Mouse (Mus musculus): ENCODE measurements around the gene Otulin.

The Otulin gene

GRCm38 (mm10) chr15:27658356-27658755 is 27.9 kb upstream of the Otulin start:
- no peak for ATAC-seq (ENCODE audit: insufficient number of reproducible peaks, low FRiP score, low TSS enrichment)

GRCm38 (mm10) chr15:27657866-27658265 is 27.4 kb upstream of the Otulin start:
- ATAC-seq (ENCODE audit: insufficient number of reproducible peaks, low FRiP score, low TSS enrichment): no peak

GRCm38 (mm10) chr15:27656626-27657025 is 26.1 kb upstream of the Otulin start:
- ATAC-seq (ENCODE audit: insufficient number of reproducible peaks, low FRiP score, low TSS enrichment): no peak

GRCm38 (mm10) chr15:27655015-27655414 is 24.5 kb upstream of the Otulin start:
- ATAC-seq (ENCODE audit: insufficient number of reproducible peaks, low FRiP score, low TSS enrichment): no peak

DNA sequence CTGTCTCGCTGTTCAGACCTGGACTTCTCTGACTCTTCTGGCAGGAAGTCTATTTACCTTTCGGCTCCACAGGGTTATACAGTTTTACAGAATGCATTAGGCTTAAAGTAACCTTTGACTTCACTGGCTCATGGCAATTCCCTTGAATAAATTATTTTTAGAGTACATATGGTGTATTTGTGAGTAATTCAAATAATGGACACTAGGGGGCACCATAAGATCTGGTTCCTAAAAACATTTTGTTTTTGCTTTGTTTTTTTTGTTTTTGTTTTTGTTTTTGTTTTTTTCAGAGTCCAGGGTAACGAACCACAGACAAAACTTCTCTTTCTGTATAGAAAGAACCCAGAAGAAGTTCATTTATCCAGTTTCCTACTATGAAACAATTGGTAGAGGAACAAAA is 17.2 kb upstream of the Otulin start:
- no peak for ATAC-seq (ENCODE audit: insufficient number of reproducible peaks, low FRiP score, low TSS enrichment)

DNA sequence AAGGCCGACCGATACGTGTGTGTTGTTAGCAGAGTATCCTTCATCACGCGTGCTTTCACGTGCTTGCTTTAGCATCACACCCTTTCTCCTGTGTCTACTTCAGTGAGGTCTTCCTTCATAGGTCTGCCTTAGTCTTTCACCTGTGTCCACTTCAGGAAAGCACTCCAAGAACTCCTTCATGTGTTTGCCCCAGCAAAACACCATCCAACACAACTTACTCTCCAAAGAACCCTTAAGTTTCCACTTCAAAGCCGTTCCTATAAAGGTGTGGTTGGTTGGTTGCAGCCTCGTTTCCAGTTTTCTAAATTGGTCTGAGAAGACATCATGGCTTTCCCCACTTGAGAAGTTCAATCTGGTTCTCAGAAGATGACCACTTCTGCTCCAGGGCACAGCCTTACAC is 16.2 kb upstream of the Otulin start:
- no peak for ATAC-seq (ENCODE audit: insufficient number of reproducible peaks, low FRiP score, low TSS enrichment)

- no peak for ATAC-seq (ENCODE audit: insufficient number of reproducible peaks, low FRiP score, low TSS enrichment)
Observed at GRCm38 (mm10) chr15:27645250-27645649, 14.8 kb upstream of the Otulin start.

DNA sequence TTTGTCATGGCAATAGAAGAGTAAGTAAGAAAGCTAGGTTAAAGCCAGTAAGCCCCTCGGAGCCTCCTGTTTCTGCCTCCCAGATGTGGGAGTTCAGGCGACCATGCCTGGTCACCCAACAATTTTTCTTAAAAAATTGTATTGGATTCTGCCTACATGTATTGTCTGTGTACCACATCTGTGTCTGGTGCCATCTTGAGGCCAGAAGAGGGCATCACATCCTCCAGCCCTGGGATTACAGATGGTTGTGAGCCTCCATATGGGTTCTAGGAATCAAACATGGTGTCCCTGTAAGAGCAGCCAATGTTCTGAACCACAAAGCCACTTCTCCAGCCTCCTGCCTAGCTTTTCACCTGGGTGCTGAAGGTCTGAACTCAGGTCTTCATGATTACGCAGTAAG is 12.4 kb upstream of the Otulin start:
- 0 out of 2 replicates have a peak, but pooled peaks have one; percentile 49 for ATAC-seq (ENCODE audit: insufficient number of reproducible peaks, low FRiP score, low TSS enrichment)

DNA sequence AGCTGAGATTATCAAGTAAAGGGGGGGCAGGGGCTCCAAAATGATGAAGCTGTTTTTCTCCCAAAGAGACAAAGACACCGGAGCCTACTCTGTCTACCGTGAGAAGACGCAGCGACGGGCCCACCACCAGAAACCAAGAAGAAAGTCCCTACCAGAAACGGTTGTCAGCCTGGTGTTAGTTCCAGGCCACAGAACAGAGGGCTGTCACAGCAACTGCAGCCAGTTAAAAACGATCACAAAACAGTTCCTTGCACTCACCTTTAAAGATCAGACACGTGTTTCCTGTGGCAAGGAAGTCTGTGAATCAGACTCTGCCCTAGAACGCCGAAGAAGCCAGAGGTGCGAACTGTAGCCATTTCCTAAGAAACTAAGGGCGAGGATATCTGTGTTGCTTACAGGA is 10.7 kb upstream of the Otulin start:
- no peak for ATAC-seq (ENCODE audit: insufficient number of reproducible peaks, low FRiP score, low TSS enrichment)

- ATAC-seq (ENCODE audit: insufficient number of reproducible peaks, low FRiP score, low TSS enrichment): no peak
Observed at GRCm38 (mm10) chr15:27633941-27634900, 3.7 kb upstream of the Otulin start.

- peak; percentile 41 for ATAC-seq (ENCODE audit: insufficient number of reproducible peaks, low FRiP score, low TSS enrichment)
Observed at GRCm38 (mm10) chr15:27629800-27630600, 493 bp downstream of the Otulin start.

GRCm38 (mm10) chr15:27629046-27629445 is 1.4 kb downstream of the Otulin start:
- ATAC-seq (ENCODE audit: insufficient number of reproducible peaks, low FRiP score, low TSS enrichment): no peak

- ATAC-seq (ENCODE audit: insufficient number of reproducible peaks, low FRiP score, low TSS enrichment): no peak
Observed at GRCm38 (mm10) chr15:27627794-27628193, 2.7 kb downstream of the Otulin start.

GRCm38 (mm10) chr15:27626314-27626713 is 4.2 kb downstream of the Otulin start:
- ATAC-seq (ENCODE audit: insufficient number of reproducible peaks, low FRiP score, low TSS enrichment): no peak

- peak; percentile 2; the same call in 1 of the 2 replicates for ATAC-seq (ENCODE audit: insufficient number of reproducible peaks, low FRiP score, low TSS enrichment)
Observed at GRCm38 (mm10) chr15:27625890-27626255, 4.6 kb downstream of the Otulin start.

- ATAC-seq (ENCODE audit: insufficient number of reproducible peaks, low FRiP score, low TSS enrichment): peak; percentile 47
Observed at GRCm38 (mm10) chr15:27625014-27625889, 5.2 kb downstream of the Otulin start.

DNA sequence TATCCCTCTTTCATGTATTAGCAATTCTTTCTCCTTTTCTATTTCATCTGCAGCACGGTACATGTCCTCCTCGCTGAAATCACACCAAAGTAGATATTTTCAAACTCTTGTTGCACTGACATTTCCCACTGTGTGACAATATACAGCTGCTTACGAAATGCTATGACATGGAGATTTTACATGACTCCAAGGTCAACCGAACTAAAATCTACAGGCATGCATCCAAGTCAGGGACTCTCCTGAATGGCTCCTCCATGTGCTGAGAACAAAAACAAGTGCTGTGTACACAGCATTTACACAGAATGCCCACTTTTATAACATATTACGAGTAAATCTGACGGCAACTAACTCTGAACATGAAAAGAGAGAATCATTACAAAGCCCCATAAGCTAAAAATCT is 7.2 kb downstream of the Otulin start:
- no peak for ATAC-seq (ENCODE audit: insufficient number of reproducible peaks, low FRiP score, low TSS enrichment)

DNA sequence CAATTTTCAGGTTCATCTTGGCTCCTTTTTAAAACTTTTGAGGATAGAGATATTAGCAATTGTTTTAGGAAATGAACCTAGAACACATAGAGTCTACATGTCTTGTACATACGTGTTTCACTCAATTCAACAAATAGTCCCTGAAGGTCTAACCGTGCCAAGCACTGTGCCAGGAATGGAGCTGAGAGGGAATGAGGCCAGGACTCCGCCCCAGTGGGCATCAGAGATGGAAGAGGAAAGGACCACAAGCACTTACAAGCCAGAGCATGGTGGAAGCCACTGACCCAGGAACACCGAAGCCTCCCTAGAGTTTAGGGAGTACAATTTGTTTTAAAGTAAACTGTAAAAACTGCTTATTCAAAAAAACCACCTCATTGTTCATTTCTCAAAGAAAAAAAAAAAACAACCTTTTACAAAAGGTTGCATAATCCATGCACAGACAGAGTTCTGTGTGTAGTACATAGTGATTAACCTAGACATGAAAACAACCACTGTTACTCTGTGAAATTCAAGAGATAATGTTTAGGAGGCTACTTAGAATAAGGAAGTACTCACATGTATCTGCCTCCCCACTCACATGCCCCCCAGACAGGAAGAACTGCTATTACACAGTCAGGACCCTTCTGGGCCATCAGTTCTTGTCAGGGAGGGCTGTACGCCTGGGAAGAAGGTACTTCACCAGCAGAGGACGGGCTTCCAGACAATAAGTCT is 9.9 kb downstream of the Otulin start:
- no peak for ATAC-seq (ENCODE audit: insufficient number of reproducible peaks, low FRiP score, low TSS enrichment)

- no peak for ATAC-seq (ENCODE audit: insufficient number of reproducible peaks, low FRiP score, low TSS enrichment)
Observed at GRCm38 (mm10) chr15:27619683-27620082, 10.8 kb downstream of the Otulin start.
